Mouse (Mus musculus) C2C12 (cell line): ENCODE results near the gene Tacc2. TPM values are rescaled to one million over a fixed set of nuclear protein-coding genes. Genes with fewer than 3 reads are reported as not detected.

Experiments used
- H3K27me3 ChIP-seq: one replicate; pipeline ENCODE4 v1.6.1; 2011; ENCODE audit not compliant: control insufficient read depth, insufficient read depth, insufficient read length
- H3K36me3 ChIP-seq: one replicate; pipeline ENCODE4 v1.6.1; 2011; ENCODE audit not compliant: control insufficient read depth, insufficient read depth
- H3K4me3 ChIP-seq: one replicate; pipeline ENCODE4 v1.5.1; 2011; ENCODE audit warnings: mild to moderate bottlenecking, control low read depth; ENCODE audit not compliant: poor library complexity, insufficient read depth, severe bottlenecking
- H3K79me2 ChIP-seq: one replicate; pipeline ENCODE4 v1.6.1; 2011; ENCODE audit not compliant: control insufficient read depth, insufficient read depth
- H3K79me3 ChIP-seq: one replicate; pipeline ENCODE4 v1.6.1; 2011; ENCODE audit warnings: low read depth, control low read depth
- H3ac ChIP-seq: one replicate; pipeline ENCODE3; 2011; ENCODE audit warnings: low read depth; ENCODE audit not compliant: control insufficient read depth, insufficient read length
- CEBPB ChIP-seq: IDR thresholded peaks from one replicate; pipeline ENCODE4 v1.6.1; 2011; ENCODE audit warnings: low read depth, mild to moderate bottlenecking, control low read depth, moderate library complexity
- CTCF ChIP-seq: IDR thresholded peaks from one replicate; pipeline ENCODE4 v1.5.1; 2011; ENCODE audit not compliant: control insufficient read depth, insufficient read depth, insufficient read length
- FOSL1 ChIP-seq: IDR thresholded peaks from one replicate; pipeline ENCODE4 v1.8.0; 2011; ENCODE audit warnings: mild to moderate bottlenecking, low read length; ENCODE audit not compliant: poor library complexity, insufficient read depth, severe bottlenecking
- MAX ChIP-seq: IDR thresholded peaks from one replicate; pipeline ENCODE4 v1.6.1; 2011; ENCODE audit warnings: mild to moderate bottlenecking, control low read depth
- MYOD1 ChIP-seq: IDR thresholded peaks from one replicate; pipeline ENCODE4 v1.6.1; 2011; ENCODE audit warnings: low read depth; ENCODE audit not compliant: control insufficient read depth, insufficient read length
- MYOG ChIP-seq: IDR thresholded peaks from one replicate; pipeline ENCODE4 v1.6.1; 2011; ENCODE audit not compliant: control insufficient read depth, insufficient read length; ENCODE audit errors: extremely low read depth
- USF1 ChIP-seq: IDR thresholded peaks from one replicate; pipeline ENCODE4 v1.6.1; 2011; ENCODE audit warnings: low read depth, mild to moderate bottlenecking, control low read depth, moderate library complexity
- polyA plus RNA-seq: library from polyadenylated mRNA; unstranded; fragments of >200 nt; fragmentation: generic; extraction: Trizol; gene quantifications from one replicate; pipeline ENCODE4 v1.2.1, GENCODE M21; 2012; ENCODE audit warnings: missing spikeins

Tacc2 gene
- polyA plus RNA-seq, 1 experiment, result 44.8 TPM

GRCm38 (mm10) chr7:130691931-130692330, 114.7 kb downstream of the Tacc2 start:
- no peaks in the 10 kb centered on the region for H3K27me3 ChIP-seq
- no peak overlapping the region for H3K4me3 ChIP-seq
- TF ChIP-seq CTCF, result no peak
- TF ChIP-seq CEBPB, result no peak
- no peak for TF ChIP-seq USF1
- TF ChIP-seq MAX, result no peak
- no peak for TF ChIP-seq FOSL1
- no peak for TF ChIP-seq MYOD1
- no peak for TF ChIP-seq MYOG
- no peak overlapping the region for H3ac ChIP-seq
- H3K79me3 ChIP-seq, result peaks cover 30% of the 10 kb centered on the region
- peaks cover 61% of the 10 kb centered on the region for H3K79me2 ChIP-seq
- peaks cover 5% of the 10 kb centered on the region for H3K36me3 ChIP-seq

GRCm38 (mm10) chr7:130692392-130692942, 115.2 kb downstream of the Tacc2 start:
- peaks cover 28% of the 10 kb centered on the region for H3K79me3 ChIP-seq
- TF ChIP-seq CTCF (no peak), FOSL1 (no peak), MYOG (no peak), MAX (no peak), MYOD1 (no peak), CEBPB (no peak), USF1 (no peak)
- no peak overlapping the region for H3K4me3 ChIP-seq
- H3K79me2 ChIP-seq, result peaks cover 56% of the 10 kb centered on the region
- no peaks in the 10 kb centered on the region for H3K36me3 ChIP-seq
- H3ac ChIP-seq, result no peak overlapping the region
- no peaks in the 10 kb centered on the region for H3K27me3 ChIP-seq

GRCm38 (mm10) chr7:130692943-130693799, 115.9 kb downstream of the Tacc2 start:
- Histone ChIP-seq H3K4me3 (no peak overlapping the region), H3K79me2 (peaks cover 49% of the 10 kb centered on the region), H3ac (no peak overlapping the region), H3K27me3 (no peaks in the 10 kb centered on the region), H3K36me3 (no peaks in the 10 kb centered on the region), H3K79me3 (peaks cover 23% of the 10 kb centered on the region)
- no peak for TF ChIP-seq CEBPB
- TF ChIP-seq MAX, result no peak
- TF ChIP-seq FOSL1, result no peak
- no peak for TF ChIP-seq MYOG
- TF ChIP-seq MYOD1, result no peak
- TF ChIP-seq USF1, result no peak
- TF ChIP-seq CTCF, result no peak

- H3K36me3 ChIP-seq, result no peaks in the 10 kb centered on the region
- no peak overlapping the region for H3ac ChIP-seq
- peaks cover 19% of the 10 kb centered on the region for H3K79me3 ChIP-seq
- H3K27me3 ChIP-seq, result no peaks in the 10 kb centered on the region
- no peak overlapping the region for H3K4me3 ChIP-seq
- TF ChIP-seq FOSL1, result no peak
- no peak for TF ChIP-seq CTCF
- TF ChIP-seq CEBPB, result no peak
- no peak for TF ChIP-seq MAX
- no peak for TF ChIP-seq MYOD1
- no peak for TF ChIP-seq MYOG
- H3K79me2 ChIP-seq, result peaks cover 49% of the 10 kb centered on the region
Observed at GRCm38 (mm10) chr7:130693800-130694193, 116.6 kb downstream of the Tacc2 start.

- no peak for TF ChIP-seq CTCF
- TF ChIP-seq USF1, result no peak
- no peak for TF ChIP-seq MAX
- no peak for TF ChIP-seq MYOG
- TF ChIP-seq MYOD1, result no peak
- no peak for TF ChIP-seq CEBPB
- no peak for TF ChIP-seq FOSL1
- no peaks in the 10 kb centered on the region for H3K27me3 ChIP-seq
- H3K79me2 ChIP-seq, result peaks cover 40% of the 10 kb centered on the region
- H3K79me3 ChIP-seq, result peaks cover 9% of the 10 kb centered on the region
- no peak overlapping the region for H3K4me3 ChIP-seq
- no peak overlapping the region for H3ac ChIP-seq
- no peaks in the 10 kb centered on the region for H3K36me3 ChIP-seq
Observed at GRCm38 (mm10) chr7:130695669-130696338, 118.6 kb downstream of the Tacc2 start.
